Mouse (Mus musculus): Measurements from ENCODE around the gene Arvcf. TPM values are rescaled to one million over a fixed set of nuclear protein-coding genes. Genes with fewer than 3 reads are reported as not detected.

Gene Arvcf
- polyA plus RNA-seq, 1 experiment from 2014 or later, result 33.1 TPM

DNA sequence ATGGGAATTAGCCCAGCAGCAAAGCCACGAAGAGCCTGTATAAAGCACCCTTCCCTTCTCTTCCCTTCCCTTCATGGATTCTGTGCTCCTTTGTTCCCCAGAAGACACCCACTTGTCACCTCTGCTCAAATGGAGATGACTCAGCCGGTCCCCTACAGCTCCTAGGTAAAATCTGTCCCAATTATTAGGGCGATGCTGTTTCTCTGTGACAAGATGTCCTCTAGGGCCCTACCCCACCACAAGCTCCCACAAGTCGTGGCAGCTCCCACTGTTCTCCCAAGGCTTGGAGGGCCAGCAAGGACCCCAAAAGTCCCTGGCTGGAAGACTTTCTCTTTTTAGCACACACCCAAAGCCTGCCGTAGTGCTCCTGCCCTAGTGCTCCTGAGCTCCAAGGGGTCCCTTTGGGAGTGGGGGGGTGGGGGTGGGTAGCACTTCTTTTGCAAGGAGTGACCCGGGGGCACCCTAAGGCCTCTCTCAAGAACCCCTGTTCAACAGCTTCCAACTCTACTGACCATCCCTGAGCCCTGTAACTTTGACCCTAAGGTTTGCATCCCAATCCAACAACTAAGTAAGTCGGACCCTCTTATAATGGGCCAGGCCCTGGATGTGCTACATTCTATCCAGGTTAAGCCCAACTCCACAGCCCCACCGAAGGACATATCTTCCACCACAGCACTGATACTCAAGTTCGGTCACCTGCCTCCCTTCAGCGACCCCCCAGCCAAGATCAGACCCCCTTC is 77.7 kb downstream of the Arvcf start:
- Histone ChIP-seq H3K36me3 (ENCODE audit: control insufficient read depth, insufficient read depth) (peaks cover 13% of the 10 kb centered on the region), H3K4me2 (ENCODE audit: low read depth, low read length) (peak overlapping the region; percentile 96), H3K9me3 (replicated peaks; ENCODE audit: control insufficient read depth, low read length) (no peaks in the 10 kb centered on the region), H3K4me3 (ENCODE audit: low read length) (peak overlapping the region; percentile 78), H3K9ac (ENCODE audit: low read length) (peak overlapping the region; percentile 85), H3K27me3 (ENCODE audit: control insufficient read depth, insufficient read depth, low read length) (no peaks in the 10 kb centered on the region), H3K27ac (ENCODE audit: low read length) (peak overlapping the region; percentile 81), H3K4me1 (ENCODE audit: control insufficient read depth, insufficient read depth, low read length) (peaks cover 37% of the 10 kb centered on the region)
- peak; percentile 24 for ATAC-seq (replicated peaks; ENCODE audit: extremely low read depth, insufficient read depth, low FRiP score)
- WGBS, result 15% methylated on average over 10 of the region's 10 CpGs

DNA sequence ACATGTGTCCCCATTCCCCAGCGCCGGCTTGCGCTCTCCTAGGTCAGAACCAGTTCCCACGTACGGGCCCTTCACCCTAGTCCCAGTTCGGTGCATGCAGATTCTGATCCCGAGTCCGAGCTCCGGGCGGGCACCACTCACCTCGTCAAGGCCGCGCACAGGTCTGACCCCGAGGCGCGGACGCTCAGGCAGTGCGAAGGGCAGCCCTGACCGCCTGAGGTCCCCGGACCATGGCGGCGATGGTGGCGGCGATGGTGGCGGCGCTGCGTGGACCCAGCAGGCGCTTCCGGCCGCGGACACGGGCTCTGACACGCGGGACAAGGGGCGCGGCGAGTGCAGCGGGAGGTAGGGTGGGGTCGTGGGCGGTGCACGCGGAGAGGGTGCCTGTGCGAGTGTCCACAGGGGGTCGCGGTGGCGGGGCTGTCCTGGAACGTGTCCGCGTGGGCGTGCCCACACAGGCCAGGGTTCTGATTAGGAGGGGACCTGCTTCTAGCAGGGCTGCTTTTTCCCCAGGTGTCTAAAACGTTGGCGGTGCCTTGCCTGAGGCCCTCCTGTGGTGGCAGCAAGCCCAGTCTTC is 78.3 kb downstream of the Arvcf start, which contains the start of gene Txnrd2:
TSS of gene Txnrd2 (plus strand) at position 170 of the 577 bp plus-strand sequence.
- WGBS, result under 1% methylated on average over 52 of the region's 52 CpGs
- H3K4me3 ChIP-seq (ENCODE audit: low read length), result peak within 1 kb of the TSS; percentile 78
- peak within 1 kb of the TSS; percentile 96 for H3K4me2 ChIP-seq (ENCODE audit: low read depth, low read length)
- ATAC-seq (replicated peaks; ENCODE audit: extremely low read depth, insufficient read depth, low FRiP score), result peak; percentile 78
- H3K27ac ChIP-seq (ENCODE audit: low read length), result peak within 1 kb of the TSS; percentile 81
- no peaks in the 10 kb centered on the region for H3K9me3 ChIP-seq (replicated peaks; ENCODE audit: control insufficient read depth, low read length)
- peaks cover 37% of the 10 kb centered on the region for H3K4me1 ChIP-seq (ENCODE audit: control insufficient read depth, insufficient read depth, low read length)
- no peaks in the 10 kb centered on the region for H3K27me3 ChIP-seq (ENCODE audit: control insufficient read depth, insufficient read depth, low read length)
- H3K36me3 ChIP-seq (ENCODE audit: control insufficient read depth, insufficient read depth), result peaks cover 13% of the 10 kb centered on the region
- peak within 1 kb of the TSS; percentile 85 for H3K9ac ChIP-seq (ENCODE audit: low read length)

DNA sequence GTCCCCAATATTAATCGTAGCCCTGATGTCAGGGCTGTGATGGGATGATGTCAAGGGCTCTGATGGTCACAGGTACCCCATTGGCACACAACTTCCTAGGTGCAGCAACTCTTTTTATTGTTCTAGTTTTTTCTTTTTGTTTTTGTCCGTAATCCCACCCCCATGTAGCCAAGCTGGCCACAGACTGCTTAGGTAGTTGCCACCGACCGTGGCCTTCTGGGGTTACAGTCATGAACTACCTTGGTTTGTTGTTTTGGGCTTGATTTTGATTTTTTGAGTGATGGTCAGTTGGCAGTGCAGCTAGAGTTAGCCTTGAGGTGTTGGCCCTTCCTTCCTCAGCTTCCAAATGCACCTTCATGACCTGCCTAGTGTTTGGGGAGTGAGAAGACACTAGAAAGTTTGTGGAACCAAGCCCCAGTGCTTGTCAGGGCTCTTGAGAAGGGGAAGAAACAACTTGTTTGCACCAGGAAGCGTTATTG is 78.9 kb downstream of the Arvcf start, which contains the start of gene Comt:
TSS of gene Comt (minus strand) at position 51 of the 479 bp plus-strand sequence.
- Histone ChIP-seq H3K4me3 (ENCODE audit: low read length) (peak within 1 kb of the TSS; percentile 78), H3K4me2 (ENCODE audit: low read depth, low read length) (peak within 1 kb of the TSS; percentile 96), H3K4me1 (ENCODE audit: control insufficient read depth, insufficient read depth, low read length) (peaks cover 37% of the 10 kb centered on the region), H3K9me3 (replicated peaks; ENCODE audit: control insufficient read depth, low read length) (no peaks in the 10 kb centered on the region), H3K36me3 (ENCODE audit: control insufficient read depth, insufficient read depth) (peaks cover 8% of the 10 kb centered on the region), H3K27ac (ENCODE audit: low read length) (peak within 1 kb of the TSS; percentile 81), H3K9ac (ENCODE audit: low read length) (peak within 1 kb of the TSS; percentile 85), H3K27me3 (ENCODE audit: control insufficient read depth, insufficient read depth, low read length) (no peaks in the 10 kb centered on the region)
- WGBS, result 54% methylated on average over 5 of the region's 5 CpGs
- no peak for ATAC-seq (replicated peaks; ENCODE audit: extremely low read depth, insufficient read depth, low FRiP score)

DNA sequence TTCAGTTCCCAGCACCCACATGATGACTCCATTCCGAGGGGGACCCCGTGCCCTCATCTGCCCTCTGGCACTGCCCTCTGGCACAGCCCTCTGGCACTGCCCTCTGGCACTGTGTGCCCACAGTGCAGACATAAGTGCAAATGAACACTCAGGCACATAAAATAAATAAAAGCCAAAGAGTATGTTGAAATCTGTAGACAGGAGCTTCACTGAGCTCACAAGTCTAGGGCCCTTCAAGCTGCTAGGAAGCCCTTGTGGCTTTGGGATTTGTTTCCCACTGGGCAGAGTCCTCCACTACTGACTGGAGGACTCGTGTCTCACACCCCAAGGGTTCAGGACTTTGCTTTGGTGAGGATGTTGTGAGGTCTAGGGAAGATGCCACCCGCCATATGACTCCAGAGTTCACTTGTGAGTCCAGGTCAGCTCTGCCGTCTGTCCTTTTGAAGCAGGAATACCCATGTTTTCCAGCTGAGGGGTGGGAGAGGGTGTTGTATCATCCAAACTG is 80.1 kb downstream of the Arvcf start:
- Histone ChIP-seq H3K4me1 (ENCODE audit: control insufficient read depth, insufficient read depth, low read length) (peaks cover 37% of the 10 kb centered on the region), H3K4me3 (ENCODE audit: low read length) (no peak overlapping the region), H3K27ac (ENCODE audit: low read length) (no peak overlapping the region), H3K27me3 (ENCODE audit: control insufficient read depth, insufficient read depth, low read length) (no peaks in the 10 kb centered on the region), H3K36me3 (ENCODE audit: control insufficient read depth, insufficient read depth) (peaks cover 3% of the 10 kb centered on the region; the same call in 1 of the 2 replicates), H3K4me2 (ENCODE audit: low read depth, low read length) (no peak overlapping the region), H3K9me3 (replicated peaks; ENCODE audit: control insufficient read depth, low read length) (no peaks in the 10 kb centered on the region), H3K9ac (ENCODE audit: low read length) (no peak overlapping the region)
- ATAC-seq (replicated peaks; ENCODE audit: extremely low read depth, insufficient read depth, low FRiP score), result no peak
- WGBS, result 83% methylated on average over 5 of the region's 5 CpGs

DNA sequence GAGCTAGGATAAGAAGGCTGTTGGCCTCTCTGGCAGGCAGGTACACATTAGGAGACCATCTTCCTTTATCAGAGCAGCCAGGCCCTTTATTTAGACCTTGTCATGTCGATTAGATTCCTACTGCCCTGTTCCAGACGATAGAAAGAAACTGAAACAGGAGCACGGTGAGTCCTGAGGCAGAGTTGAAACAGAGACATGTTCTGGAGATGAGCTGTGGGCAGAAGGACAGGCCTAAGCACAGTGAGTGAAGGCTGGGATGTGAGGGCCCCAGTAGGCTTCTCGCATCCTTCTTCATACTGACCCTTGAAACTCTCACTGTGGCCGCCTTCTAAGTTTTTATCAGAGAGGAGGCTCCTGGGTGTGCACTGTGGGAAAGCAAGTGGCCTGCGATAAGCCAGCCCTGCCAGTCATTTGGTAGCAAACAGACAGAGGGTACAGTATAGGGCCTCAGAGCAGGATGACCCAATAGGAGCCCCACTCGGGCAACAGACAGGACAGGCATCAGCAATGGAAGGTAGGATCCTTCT is 80.6 kb downstream of the Arvcf start:
- H3K27me3 ChIP-seq (ENCODE audit: control insufficient read depth, insufficient read depth, low read length), result no peaks in the 10 kb centered on the region
- H3K4me2 ChIP-seq (ENCODE audit: low read depth, low read length), result no peak overlapping the region
- no peak overlapping the region for H3K4me3 ChIP-seq (ENCODE audit: low read length)
- no peak for ATAC-seq (replicated peaks; ENCODE audit: extremely low read depth, insufficient read depth, low FRiP score)
- 61% methylated on average over 7 of the region's 7 CpGs for WGBS
- no peak overlapping the region for H3K9ac ChIP-seq (ENCODE audit: low read length)
- H3K4me1 ChIP-seq (ENCODE audit: control insufficient read depth, insufficient read depth, low read length), result peaks cover 33% of the 10 kb centered on the region
- no peaks in the 10 kb centered on the region for H3K9me3 ChIP-seq (replicated peaks; ENCODE audit: control insufficient read depth, low read length)
- no peak overlapping the region for H3K27ac ChIP-seq (ENCODE audit: low read length)
- no peaks in the 10 kb centered on the region; the same call in 1 of the 2 replicates for H3K36me3 ChIP-seq (ENCODE audit: control insufficient read depth, insufficient read depth)

DNA sequence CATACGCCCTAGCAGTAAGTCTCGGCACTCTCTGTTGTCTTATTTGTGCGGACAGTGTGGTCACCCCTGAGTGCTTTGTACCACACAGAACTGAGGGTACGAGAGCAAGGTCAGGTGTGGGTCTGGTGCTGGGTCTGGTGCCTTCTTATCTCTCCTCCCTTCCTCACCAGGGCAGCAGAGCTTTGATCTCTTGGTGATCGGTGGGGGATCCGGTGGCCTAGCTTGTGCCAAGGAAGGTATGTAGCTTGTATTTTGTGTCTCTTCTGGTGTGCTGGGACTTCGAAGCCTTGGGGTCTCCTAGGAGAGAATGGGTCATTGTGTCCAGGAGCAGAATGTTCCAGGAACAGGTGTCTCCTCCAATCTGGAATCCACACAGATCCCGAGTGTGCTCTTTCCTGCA is 81.7 kb downstream of the Arvcf start:
- Histone ChIP-seq H3K4me1 (ENCODE audit: control insufficient read depth, insufficient read depth, low read length) (peaks cover 23% of the 10 kb centered on the region), H3K4me3 (ENCODE audit: low read length) (no peak overlapping the region), H3K9me3 (replicated peaks; ENCODE audit: control insufficient read depth, low read length) (no peaks in the 10 kb centered on the region), H3K9ac (ENCODE audit: low read length) (no peak overlapping the region), H3K27ac (ENCODE audit: low read length) (no peak overlapping the region), H3K4me2 (ENCODE audit: low read depth, low read length) (no peak overlapping the region), H3K27me3 (ENCODE audit: control insufficient read depth, insufficient read depth, low read length) (no peaks in the 10 kb centered on the region), H3K36me3 (ENCODE audit: control insufficient read depth, insufficient read depth) (peaks cover under 1% of the 10 kb centered on the region; the same call in 1 of the 2 replicates)
- 83% methylated on average over 8 of the region's 8 CpGs for WGBS
- ATAC-seq (replicated peaks; ENCODE audit: extremely low read depth, insufficient read depth, low FRiP score), result no peak

DNA sequence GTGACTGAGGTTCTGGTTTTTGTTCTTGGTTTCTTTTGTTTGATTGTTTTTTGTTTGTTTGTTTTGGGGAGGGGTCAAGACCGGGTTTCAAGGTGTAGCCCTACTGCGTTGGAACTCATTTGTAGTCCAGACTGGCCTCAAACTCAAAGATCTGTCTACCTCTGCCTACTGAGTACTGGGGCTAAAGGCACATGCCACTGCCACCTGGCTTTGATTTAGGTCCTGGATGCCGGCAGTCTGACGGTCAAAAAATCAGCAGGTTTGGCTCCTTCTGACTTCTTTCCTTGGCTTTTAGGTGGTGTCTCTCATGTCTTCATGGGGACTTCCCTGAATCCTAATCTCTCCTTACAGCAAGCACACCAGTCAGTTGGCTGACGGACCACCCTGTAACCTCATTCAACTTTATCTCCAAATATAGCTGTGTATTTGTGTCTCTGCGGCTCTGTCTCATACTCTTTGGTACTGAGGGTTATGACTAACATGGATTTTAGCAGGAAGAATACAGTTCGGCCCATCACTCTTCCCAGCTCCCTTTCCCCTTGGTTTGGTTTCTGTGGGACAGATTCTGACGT is 82.7 kb downstream of the Arvcf start:
- Histone ChIP-seq H3K27me3 (ENCODE audit: control insufficient read depth, insufficient read depth, low read length) (no peaks in the 10 kb centered on the region), H3K9ac (ENCODE audit: low read length) (no peak overlapping the region), H3K4me1 (ENCODE audit: control insufficient read depth, insufficient read depth, low read length) (peaks cover 14% of the 10 kb centered on the region), H3K4me2 (ENCODE audit: low read depth, low read length) (no peak overlapping the region), H3K4me3 (ENCODE audit: low read length) (no peak overlapping the region), H3K27ac (ENCODE audit: low read length) (no peak overlapping the region), H3K9me3 (replicated peaks; ENCODE audit: control insufficient read depth, low read length) (no peaks in the 10 kb centered on the region), H3K36me3 (ENCODE audit: control insufficient read depth, insufficient read depth) (peaks cover 3% of the 10 kb centered on the region; the same call in 1 of the 2 replicates)
- no peak for ATAC-seq (replicated peaks; ENCODE audit: extremely low read depth, insufficient read depth, low FRiP score)
- WGBS, result 78% methylated on average over 8 of the region's 8 CpGs

DNA sequence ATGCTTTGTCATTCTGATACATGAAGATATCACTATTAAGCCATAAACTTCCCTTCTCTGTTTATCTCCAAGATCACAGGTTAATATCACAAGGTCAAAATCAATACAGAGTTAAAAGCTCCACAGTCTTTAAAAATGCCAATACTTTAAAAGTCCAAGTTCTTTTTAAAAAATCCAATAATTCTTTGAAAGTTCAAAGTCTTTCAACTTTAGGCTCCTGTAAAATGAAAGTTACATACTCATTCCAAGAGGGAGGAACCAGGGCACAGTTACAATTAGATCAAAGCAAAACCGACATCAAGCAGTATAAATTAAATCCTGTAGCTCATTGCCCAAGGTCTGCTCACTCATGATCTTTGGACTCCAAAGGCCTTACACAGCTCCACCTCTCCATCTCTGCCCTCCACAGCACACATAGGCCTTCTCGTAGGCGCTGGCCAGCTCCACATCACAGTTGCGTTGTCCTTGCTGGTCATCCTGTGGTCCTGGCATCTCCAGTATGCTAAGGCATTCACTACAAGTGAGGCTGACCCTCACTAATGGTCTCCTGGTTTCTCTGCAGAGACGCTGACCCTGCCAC is 85.4 kb downstream of the Arvcf start:
- H3K27ac ChIP-seq (ENCODE audit: low read length), result no peak overlapping the region
- 93% methylated on average over 5 of the region's 5 CpGs for WGBS
- H3K4me2 ChIP-seq (ENCODE audit: low read depth, low read length), result no peak overlapping the region
- no peaks in the 10 kb centered on the region for H3K27me3 ChIP-seq (ENCODE audit: control insufficient read depth, insufficient read depth, low read length)
- peaks cover 3% of the 10 kb centered on the region; the same call in 1 of the 2 replicates for H3K36me3 ChIP-seq (ENCODE audit: control insufficient read depth, insufficient read depth)
- H3K4me1 ChIP-seq (ENCODE audit: control insufficient read depth, insufficient read depth, low read length), result peaks cover 8% of the 10 kb centered on the region
- no peak overlapping the region for H3K9ac ChIP-seq (ENCODE audit: low read length)
- ATAC-seq (replicated peaks; ENCODE audit: extremely low read depth, insufficient read depth, low FRiP score), result no peak
- H3K9me3 ChIP-seq (replicated peaks; ENCODE audit: control insufficient read depth, low read length), result no peaks in the 10 kb centered on the region
- no peak overlapping the region for H3K4me3 ChIP-seq (ENCODE audit: low read length)

Data from heart, embryonic 16.5 days (tissue).